Mouse (Mus musculus): ENCODE data around the gene Sh3pxd2a. TPM values are rescaled to one million over a fixed set of nuclear protein-coding genes. Genes with fewer than 3 reads are reported as not detected.
A peak's percentile ranks its signal among the peaks of the same experiment; 100 is the strongest.

The Sh3pxd2a gene
- polyA plus RNA-seq, 1 experiment, result 119 TPM

DNA sequence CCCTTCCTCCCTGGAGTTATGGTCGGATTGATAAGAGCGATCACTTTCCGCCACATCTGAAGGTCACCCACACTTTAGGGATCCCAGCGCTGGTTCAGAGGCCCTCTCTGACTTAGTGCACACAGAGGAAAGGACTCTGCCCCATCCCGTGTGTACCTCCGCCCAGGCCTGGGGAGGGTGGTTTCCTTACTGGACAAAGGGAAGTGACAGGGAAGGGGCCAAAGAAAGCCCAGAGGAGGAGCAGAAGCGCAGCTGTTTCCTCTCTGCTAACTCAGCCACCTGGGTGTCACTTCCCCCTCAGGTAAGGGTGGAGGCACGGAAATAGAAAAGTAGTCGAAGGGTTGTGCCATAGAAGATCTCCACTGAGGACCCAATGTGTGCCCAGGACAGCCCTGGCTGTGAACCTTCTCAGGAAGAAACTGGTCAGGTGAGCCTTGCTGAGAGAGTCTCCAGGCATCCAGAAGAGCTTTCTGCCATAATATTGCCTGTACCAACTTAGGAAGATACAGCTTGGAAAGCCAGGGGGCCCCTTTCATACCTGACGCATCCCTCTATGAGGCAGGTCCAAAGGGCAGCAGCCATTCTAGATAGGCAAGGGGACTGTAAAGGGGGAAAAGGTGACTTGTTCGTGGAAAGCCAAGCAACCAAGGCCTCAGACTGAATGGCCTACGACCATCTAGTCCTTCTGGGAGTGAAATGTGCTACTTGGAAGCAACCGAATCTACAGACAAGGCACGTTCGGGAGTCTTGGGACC lies 9.0 kb downstream of the Sh3pxd2a start:
- Histone ChIP-seq H3K27ac (replicated peaks; ENCODE audit: low read depth, low read length) (peak overlapping the region; percentile 96), H3K4me3 (ENCODE audit: insufficient read depth, low read depth, low read length) (no peak overlapping the region), H3K4me1 (ENCODE audit: control insufficient read depth, insufficient read depth, insufficient read length, low read length) (peaks cover 72% of the 10 kb centered on the region)

DNA sequence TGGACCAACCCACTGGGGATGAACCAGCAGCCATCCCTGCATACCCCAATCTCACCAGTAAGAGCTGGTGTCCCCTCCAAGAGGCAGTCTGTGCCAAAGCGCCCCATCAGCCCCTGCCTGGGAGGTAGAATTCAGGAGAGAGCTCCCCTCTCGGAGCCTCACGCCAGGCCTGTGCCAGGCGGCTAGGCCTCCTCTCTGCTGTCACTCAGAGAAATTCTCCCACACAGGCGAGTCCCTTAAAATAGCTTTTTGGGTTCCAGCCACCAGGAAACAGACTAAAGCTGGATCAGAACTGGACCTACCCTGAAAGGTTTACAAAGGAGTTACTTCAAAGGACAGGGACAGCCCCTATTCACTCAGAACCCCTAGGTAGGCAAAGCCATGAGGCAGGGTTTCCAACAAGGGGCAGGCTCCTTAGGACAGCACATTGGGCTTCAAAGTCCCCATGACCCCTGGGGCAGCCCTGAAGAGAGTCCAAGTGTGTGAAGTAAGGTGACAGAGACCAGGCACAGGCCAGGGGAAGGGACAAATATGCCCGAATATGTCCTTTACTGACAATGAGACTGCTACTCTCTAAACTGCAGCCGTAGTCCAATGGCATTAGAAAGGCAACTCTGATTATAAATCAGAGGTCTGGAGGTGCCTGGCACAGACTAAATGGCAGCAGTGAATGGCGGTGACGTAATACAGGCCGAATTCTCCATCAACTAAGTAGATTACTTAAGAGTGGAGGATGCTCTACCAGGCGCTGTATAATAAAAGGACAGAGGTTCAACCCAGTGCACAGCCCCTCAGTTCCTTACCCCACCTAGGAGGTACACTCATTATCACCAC lies 9.8 kb downstream of the Sh3pxd2a start:
- H3K27ac ChIP-seq (replicated peaks; ENCODE audit: low read depth, low read length), result peak overlapping the region; percentile 96
- no peak overlapping the region for H3K4me3 ChIP-seq (ENCODE audit: insufficient read depth, low read depth, low read length)
- peaks cover 72% of the 10 kb centered on the region for H3K4me1 ChIP-seq (ENCODE audit: control insufficient read depth, insufficient read depth, insufficient read length, low read length)

DNA sequence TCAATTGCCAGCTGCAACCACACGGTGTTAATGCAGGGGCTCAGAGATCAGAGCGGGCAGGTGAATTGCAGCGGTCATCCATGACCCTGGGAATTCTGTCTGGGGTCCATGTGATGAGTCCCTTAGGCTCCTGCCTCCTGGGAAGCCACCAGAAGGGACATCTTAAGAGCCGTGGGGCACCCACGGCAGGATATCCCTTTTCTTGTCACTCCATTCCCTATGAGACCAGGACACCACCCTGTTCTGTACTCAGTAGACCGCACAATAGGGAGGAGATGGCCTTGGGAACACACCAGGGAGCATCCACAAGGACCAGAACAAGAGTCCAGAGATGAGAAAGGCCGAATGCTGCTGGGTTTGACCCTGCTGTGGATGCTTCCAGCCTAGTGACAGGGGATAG lies 10.8 kb downstream of the Sh3pxd2a start:
- H3K4me1 ChIP-seq (ENCODE audit: control insufficient read depth, insufficient read depth, insufficient read length, low read length), result peaks cover 73% of the 10 kb centered on the region

DNA sequence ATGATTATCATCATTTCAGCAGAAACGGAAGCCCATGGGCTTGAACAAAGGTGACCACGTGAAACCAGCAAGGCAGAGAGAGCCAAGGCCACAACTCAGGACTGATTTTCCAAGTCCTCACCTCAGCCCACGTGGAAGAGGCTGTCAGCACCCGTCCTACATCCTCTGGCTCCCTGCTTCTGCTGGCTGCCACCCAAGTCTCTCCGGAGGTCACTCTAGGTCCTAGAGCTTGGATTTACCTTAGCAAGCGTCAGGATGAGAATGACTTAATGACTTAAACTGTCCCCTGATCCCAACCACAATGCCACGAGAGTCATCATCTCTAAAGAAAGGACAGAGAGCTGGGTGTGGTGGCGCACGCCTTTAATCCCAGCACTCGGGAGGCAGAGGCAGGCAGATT lies 11.5 kb downstream of the Sh3pxd2a start:
- Histone ChIP-seq H3K4me3 (ENCODE audit: insufficient read depth, low read depth, low read length) (no peak overlapping the region), H3K4me1 (ENCODE audit: control insufficient read depth, insufficient read depth, insufficient read length, low read length) (peaks cover 75% of the 10 kb centered on the region), H3K27ac (replicated peaks; ENCODE audit: low read depth, low read length) (peak overlapping the region; percentile 69)

More for the DNA sequence above, 10.8 kb downstream of the Sh3pxd2a start:
- peak overlapping the region; percentile 96 for H3K27ac ChIP-seq (replicated peaks; ENCODE audit: low read depth, low read length)
- no peak overlapping the region for H3K4me3 ChIP-seq (ENCODE audit: insufficient read depth, low read depth, low read length)

DNA sequence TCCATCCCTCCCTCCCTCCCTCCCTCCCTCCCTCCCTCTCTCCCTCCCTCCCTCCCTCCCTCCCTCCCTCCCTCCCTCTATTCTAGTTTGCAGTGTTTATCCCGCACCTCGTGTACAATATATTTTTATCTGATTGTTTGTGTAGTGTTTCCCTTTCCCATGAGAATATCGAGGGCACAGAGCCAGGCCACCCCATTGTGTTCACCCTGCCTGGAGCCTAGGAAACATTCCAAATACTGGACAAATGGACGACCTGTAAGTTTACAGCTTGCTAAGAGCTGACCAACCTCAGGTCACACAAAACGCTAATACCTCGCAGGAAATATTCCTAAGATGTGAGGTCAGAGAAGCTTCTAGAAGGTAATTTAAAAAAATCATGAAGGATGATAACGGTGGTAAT lies 12.0 kb downstream of the Sh3pxd2a start:
- H3K4me1 ChIP-seq (ENCODE audit: control insufficient read depth, insufficient read depth, insufficient read length, low read length), result peaks cover 75% of the 10 kb centered on the region
- no peak overlapping the region for H3K4me3 ChIP-seq (ENCODE audit: insufficient read depth, low read depth, low read length)
- H3K27ac ChIP-seq (replicated peaks; ENCODE audit: low read depth, low read length), result peak overlapping the region; percentile 69

DNA sequence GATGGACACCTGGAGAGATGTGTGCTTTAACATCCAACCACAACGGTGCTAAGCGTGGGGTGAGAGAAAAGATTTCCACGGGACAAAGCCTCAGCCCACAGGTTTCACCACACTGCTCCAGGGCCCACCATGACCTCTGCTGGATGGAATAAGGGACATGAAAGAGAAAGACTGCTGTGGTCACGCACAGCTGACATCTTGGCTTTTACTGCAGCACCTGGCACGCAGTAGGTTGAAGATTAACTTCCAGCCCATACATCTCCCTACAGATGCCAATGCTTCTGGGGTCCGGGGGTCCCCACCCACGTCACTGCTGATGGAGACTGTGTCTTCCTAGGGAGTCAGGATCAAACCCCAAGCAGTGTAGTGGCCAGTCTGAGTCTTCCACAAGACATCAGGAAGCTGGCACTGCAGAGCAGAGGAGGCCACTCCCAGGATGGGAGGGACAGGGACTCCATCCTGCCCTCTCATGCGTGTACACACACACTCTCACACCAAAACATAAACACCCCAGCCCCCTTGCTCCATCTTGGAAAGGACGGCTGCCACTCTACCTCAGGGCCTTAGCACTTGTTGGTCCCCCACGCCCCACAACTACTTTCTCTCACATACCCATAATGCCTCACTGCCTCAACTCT lies 12.6 kb downstream of the Sh3pxd2a start:
- Histone ChIP-seq H3K27ac (replicated peaks; ENCODE audit: low read depth, low read length) (peak overlapping the region; percentile 85), H3K4me1 (ENCODE audit: control insufficient read depth, insufficient read depth, insufficient read length, low read length) (peaks cover 76% of the 10 kb centered on the region), H3K4me3 (ENCODE audit: insufficient read depth, low read depth, low read length) (no peak overlapping the region)

- no peak overlapping the region for H3K4me3 ChIP-seq (ENCODE audit: insufficient read depth, low read depth, low read length)
- H3K4me1 ChIP-seq (ENCODE audit: control insufficient read depth, insufficient read depth, insufficient read length, low read length), result peaks cover 82% of the 10 kb centered on the region
- peak overlapping the region; percentile 85 for H3K27ac ChIP-seq (replicated peaks; ENCODE audit: low read depth, low read length)
Measured at GRCm38 (mm10) chr19:47450261-47451137, 13.7 kb downstream of the Sh3pxd2a start.

DNA sequence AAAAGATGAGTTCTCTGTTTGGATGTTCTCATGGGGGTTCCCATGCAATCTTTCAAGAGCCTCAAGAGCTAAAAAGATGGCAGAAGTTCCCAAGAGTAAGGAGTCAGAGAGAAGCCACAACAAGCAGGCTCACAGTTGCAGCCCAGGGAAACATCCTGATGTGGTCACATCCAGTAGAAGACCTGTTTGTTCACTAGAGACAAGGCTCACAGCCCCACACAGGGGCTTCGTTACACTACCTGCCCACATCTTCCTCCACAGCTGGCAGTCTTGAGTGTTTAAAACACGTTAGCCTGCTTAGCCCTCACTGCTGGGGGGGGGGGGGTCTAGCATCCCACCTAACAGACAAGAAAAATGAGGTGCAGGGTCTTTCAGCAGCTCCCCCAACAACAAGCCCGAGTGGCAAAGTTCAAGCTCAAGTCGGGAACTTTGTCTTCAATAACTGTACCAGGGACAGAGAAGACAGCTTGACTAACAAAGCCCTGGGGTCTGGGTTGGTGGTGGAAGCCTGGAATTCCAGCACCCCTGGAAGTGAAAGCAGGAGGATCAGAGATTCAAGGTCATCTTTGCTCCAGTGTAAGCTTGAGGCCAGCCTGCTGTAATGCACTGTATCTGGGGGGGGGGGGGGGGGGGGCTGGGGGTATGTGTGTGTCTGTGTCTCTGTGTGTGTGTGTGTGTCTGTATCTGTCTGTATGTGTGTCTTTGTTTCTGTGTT lies 14.5 kb downstream of the Sh3pxd2a start:
- no peak overlapping the region for H3K27ac ChIP-seq (replicated peaks; ENCODE audit: low read depth, low read length)
- peaks cover 78% of the 10 kb centered on the region for H3K4me1 ChIP-seq (ENCODE audit: control insufficient read depth, insufficient read depth, insufficient read length, low read length)
- H3K4me3 ChIP-seq (ENCODE audit: insufficient read depth, low read depth, low read length), result no peak overlapping the region

GRCm38 (mm10) chr19:47448618-47449151 lies 15.5 kb downstream of the Sh3pxd2a start:
- Histone ChIP-seq H3K4me3 (ENCODE audit: insufficient read depth, low read depth, low read length) (no peak overlapping the region), H3K4me1 (ENCODE audit: control insufficient read depth, insufficient read depth, insufficient read length, low read length) (peaks cover 68% of the 10 kb centered on the region), H3K27ac (replicated peaks; ENCODE audit: low read depth, low read length) (peak overlapping the region; percentile 20)

GRCm38 (mm10) chr19:47446841-47447365 lies 17.3 kb downstream of the Sh3pxd2a start:
- peaks cover 62% of the 10 kb centered on the region for H3K4me1 ChIP-seq (ENCODE audit: control insufficient read depth, insufficient read depth, insufficient read length, low read length)
- no peak overlapping the region for H3K4me3 ChIP-seq (ENCODE audit: insufficient read depth, low read depth, low read length)
- peak overlapping the region; percentile 74 for H3K27ac ChIP-seq (replicated peaks; ENCODE audit: low read depth, low read length)

GRCm38 (mm10) chr19:47446130-47446529 lies 18.1 kb downstream of the Sh3pxd2a start:
- Histone ChIP-seq H3K4me1 (ENCODE audit: control insufficient read depth, insufficient read depth, insufficient read length, low read length) (peaks cover 59% of the 10 kb centered on the region), H3K27ac (replicated peaks; ENCODE audit: low read depth, low read length) (peak overlapping the region; percentile 41), H3K4me3 (ENCODE audit: insufficient read depth, low read depth, low read length) (no peak overlapping the region)

DNA sequence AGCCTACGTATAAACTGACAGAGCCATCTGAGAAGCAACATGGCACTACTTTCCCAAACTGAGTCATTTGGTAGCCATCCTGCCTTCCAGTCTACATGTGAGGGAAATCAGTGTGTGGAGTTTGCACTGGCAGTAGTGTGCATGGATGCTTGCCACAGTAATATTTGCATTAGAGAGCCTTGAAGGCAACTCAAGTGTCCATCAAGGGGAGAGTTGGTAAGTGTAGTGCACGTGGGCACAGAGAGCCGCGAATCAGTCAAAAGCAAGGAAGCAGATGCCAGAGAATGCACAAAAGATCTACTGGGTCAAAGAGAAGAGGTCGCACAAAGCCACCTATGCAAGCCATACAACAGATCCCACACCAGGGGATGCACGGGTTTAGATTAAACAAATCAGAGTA lies 18.5 kb downstream of the Sh3pxd2a start:
- Histone ChIP-seq H3K4me3 (ENCODE audit: insufficient read depth, low read depth, low read length) (no peak overlapping the region), H3K27ac (replicated peaks; ENCODE audit: low read depth, low read length) (0 out of 2 replicates have a peak overlapping the region, but pooled peaks have one; percentile 41), H3K4me1 (ENCODE audit: control insufficient read depth, insufficient read depth, insufficient read length, low read length) (peaks cover 56% of the 10 kb centered on the region)

DNA sequence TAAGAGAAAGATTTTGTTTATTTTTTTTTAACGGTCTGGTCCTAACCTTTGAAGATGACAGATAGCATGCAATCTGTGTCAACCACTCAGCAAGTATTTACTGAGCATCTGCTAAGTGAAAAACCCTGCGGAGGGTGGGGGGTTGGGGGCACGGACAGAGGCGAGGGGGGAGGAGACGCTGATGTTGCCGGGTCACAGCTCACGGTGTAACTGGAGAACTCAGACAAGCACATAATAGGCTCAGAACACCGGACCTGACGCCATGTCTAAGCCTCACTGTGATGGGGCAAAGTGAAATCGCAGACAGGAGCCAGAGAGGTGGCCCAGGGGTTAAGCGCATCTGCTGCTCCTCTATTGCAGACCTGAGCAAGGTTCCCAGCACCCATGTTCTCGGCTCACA lies 19.7 kb downstream of the Sh3pxd2a start:
- no peak overlapping the region for H3K4me3 ChIP-seq (ENCODE audit: insufficient read depth, low read depth, low read length)
- peaks cover 53% of the 10 kb centered on the region for H3K4me1 ChIP-seq (ENCODE audit: control insufficient read depth, insufficient read depth, insufficient read length, low read length)
- H3K27ac ChIP-seq (replicated peaks; ENCODE audit: low read depth, low read length), result no peak overlapping the region

DNA sequence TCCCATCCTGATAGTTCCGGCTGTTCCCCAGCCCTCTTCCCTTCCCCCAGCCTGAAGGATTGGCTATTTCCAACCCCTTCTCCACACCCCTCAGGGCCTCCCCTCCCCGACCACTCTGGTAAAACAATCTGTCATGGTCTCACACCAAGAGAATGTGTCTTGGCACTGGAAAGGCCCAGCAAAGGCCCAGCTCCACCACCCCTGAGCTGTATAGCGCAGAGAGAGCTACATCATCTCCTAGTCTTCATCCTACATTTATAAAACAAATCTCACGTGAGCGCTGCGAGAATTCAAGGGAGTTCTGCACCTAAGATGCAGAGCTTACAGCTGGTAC lies 21.9 kb downstream of the Sh3pxd2a start:
- H3K4me3 ChIP-seq (ENCODE audit: insufficient read depth, low read depth, low read length), result no peak overlapping the region
- no peak overlapping the region for H3K27ac ChIP-seq (replicated peaks; ENCODE audit: low read depth, low read length)
- H3K4me1 ChIP-seq (ENCODE audit: control insufficient read depth, insufficient read depth, insufficient read length, low read length), result peaks cover 44% of the 10 kb centered on the region

Measured in brown adipose tissue, adult 24 weeks (tissue).